Mouse (Mus musculus) C3H10T1/2 (cell line): ENCODE data around the gene Bptf. TPM values are rescaled to one million over a fixed set of nuclear protein-coding genes. Genes with fewer than 3 reads are reported as not detected.

Experiments used
- polyA plus RNA-seq, 2 experiments: library from polyadenylated mRNA; unstranded; fragments of >200 nt; fragmentation: generic; extraction: Trizol; gene quantifications; one replicate each; pipeline ENCODE4 v1.2.1; 2012; ENCODE audit warnings: missing spikeins in 2 of 2

Gene Bptf
- 10 to 100 TPM in 1 of 2 experiments, 1 to 10 TPM in 1; 4.8 to 30.3 TPM for polyA plus RNA-seq

GRCm38 (mm10) chr11:107131749-107132421 is at the start of gene Bptf:
Gene Bptf, minus strand, starts transcription at chr11:107132127.

DNA sequence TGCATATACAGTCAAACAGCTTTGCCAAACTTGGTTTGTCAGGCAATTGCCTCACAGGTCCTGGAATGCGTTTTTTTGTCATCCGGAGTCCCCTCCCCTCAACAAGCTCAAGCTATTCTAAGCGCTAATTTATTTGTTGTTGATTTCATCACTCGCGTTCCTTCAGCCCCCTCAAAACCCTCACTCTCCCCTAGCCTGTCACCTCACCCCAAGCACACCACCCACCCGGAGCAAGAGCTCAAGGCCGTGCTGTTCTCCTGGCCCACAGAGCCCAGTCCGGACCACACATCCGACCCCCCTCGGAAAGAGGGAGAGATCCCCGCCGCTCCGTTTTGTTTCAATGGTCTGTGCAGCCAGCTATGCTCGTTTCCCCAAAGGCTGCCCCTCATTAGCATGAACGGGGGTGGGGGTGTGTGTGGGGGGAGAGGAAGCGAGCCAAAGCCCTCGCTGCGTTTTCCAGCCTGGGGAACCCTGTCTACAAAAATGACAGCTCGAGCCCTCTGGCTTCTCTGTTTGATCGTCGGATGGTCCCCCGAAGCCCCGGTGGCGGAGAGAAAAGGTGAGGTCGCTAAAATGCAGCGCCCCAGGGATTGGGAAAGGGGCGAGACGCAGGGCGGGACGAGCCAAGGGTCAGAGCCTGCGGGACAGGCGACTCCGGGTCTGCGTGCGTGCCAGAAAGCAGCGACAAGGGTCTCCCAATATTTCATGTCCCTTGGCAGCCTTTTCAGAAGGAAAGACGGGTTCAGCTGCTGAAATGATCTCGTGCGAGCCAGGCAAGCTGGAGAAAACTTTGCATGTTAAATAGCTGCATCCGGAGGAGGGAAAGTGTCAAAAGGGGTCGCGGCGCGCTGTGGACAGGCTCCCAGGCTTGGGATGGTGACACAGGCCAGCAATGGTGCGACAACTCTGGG is 106.3 kb downstream of the Bptf start, which contains the start of gene 1810010H24Rik:
1810010H24Rik (plus strand) TSS at position 271 of the 911 bp plus-strand sequence.

GRCm38 (mm10) chr11:106999151-106999948 is 132.6 kb downstream of the Bptf start, which contains the start of gene Kpna2:
Gene Kpna2, minus strand, starts transcription at chr11:106999541.

Other genes starting within 250 kb of the Bptf start
- 10 to 100 TPM in 1 of 2 experiments, 1 to 10 TPM in 1; 1.8 to 17.2 TPM for gene Smurf2, start 211.4 kb downstream of the Bptf start, polyA plus RNA-seq
- 10 to 100 TPM; 24.3 to 33.7 TPM for gene Kpna2, start 132.6 kb downstream of the Bptf start, polyA plus RNA-seq
- gene 1810010H24Rik, start 106.4 kb downstream of the Bptf start, polyA plus RNA-seq = 1 to 10 TPM in 1 of 2 experiments, under 1 TPM in 1; 0.57 to 4.2 TPM
- 10 to 100 TPM in 1 of 2 experiments, 1 to 10 TPM in 1; 8.1 to 18.2 TPM for gene Nol11, start 57.3 kb upstream of the Bptf start, polyA plus RNA-seq